Mouse (Mus musculus) CD4-positive helper T cell, adult 2 months (primary cell): Measurements from ENCODE around the gene Casz1.

Experiments
- DNase-seq: peaks from one replicate; pipeline ENCODE4 v3.0.0-alpha.2; 2012; ENCODE audit warnings: low read depth, missing footprints, low spot score

Gene Casz1

DNA sequence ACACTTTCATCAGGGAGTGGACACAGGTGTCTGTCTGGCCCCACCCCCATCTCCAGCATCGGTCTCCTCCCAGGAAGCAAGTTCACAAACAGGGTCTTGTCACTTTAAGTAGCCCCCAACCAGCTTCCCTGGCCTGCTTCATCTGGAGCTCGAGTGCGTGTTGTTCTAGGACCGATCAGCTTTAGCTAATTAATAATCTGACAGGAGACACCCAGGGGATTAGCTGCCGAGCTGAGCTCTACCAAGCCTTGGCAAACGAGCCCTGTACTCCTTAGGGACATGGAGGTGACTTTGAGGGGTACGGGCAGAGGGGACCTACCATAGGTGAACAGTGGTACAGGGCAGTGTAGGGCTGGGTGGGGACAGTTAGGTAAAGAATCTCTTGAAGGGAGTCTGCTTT, 40.7 kb downstream of the Casz1 start:
- DNase-seq, result no peak

DNA sequence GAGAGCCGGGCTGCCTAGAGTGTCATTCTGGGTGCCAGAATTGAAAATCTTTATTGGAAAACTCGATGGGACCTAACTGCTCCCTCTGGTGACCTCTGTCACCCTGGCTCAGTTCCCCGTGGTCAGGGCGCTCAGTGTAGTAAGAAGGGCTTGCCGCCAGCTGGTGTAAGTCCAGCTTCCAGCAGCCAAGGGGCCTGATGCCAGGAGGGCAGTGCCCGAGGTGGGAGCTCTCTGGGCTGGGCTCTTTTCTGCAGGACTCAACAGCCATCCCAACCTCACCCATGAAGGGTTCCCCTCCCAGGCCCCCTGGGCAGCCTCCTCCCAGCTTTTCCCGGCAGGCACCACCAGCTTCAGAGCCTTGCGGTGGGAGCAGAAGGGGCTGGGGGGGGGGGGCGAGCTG, 42.0 kb downstream of the Casz1 start:
- DNase-seq, result no peak

DNA sequence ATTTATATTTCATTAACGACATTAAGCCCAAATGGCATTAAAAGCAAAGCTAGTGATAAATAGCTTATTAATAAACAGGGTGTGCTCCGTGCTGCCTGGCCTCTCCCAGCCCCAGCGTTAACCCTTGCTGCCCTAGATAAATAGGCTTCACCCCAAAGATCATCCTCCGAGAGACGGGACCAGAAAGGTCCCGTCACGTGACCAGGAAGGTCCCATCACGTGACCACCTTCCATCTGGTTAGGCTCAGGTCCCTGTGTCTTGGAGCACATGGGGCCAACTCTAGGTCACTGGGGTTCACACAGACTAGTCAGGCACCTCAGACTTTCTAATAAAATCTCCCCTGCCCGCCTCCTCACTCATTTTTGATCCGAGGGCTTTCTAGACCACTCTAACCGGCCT, 42.5 kb downstream of the Casz1 start:
- DNase-seq, result no peak

DNA sequence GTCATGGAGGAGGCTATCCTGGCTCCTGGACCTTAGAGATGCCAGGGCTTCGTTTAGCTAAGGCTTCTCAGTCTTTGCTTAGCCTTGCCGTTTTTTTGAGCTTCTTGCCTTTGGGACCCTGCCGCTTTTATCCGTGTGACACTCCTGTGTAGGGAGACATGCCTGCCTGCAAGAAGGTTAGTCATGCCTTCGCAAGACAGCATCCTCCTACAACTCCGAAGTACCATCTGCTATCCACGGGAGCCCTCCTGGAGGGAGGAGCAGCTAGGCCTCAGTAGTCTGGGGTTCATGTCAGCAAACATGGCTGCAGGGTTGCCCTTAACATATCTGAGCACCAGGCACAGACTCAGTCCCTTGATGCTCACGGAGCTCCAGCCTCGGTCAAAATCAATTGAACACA, 43.4 kb downstream of the Casz1 start:
- DNase-seq, result no peak

DNA sequence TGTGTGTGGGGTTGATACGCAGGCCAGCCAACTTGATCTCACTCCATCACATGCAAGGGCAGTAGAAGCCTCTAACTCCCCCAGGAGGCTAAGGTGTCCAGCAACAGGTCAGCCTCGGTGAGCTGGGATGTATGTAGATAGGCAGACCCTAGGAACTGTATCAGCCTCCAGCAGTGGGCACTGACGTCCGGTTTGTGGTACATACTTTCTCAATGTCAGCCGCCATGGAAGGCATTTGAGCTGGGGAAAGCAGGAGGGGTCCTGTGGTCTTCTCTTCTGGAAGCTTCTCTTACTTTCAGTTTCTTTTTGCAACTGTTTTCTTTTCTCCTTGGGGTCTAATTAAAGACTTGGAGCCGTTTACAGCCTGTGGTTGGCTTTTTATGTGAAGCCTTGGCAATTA, 45.2 kb downstream of the Casz1 start:
- DNase-seq, result no peak

DNA sequence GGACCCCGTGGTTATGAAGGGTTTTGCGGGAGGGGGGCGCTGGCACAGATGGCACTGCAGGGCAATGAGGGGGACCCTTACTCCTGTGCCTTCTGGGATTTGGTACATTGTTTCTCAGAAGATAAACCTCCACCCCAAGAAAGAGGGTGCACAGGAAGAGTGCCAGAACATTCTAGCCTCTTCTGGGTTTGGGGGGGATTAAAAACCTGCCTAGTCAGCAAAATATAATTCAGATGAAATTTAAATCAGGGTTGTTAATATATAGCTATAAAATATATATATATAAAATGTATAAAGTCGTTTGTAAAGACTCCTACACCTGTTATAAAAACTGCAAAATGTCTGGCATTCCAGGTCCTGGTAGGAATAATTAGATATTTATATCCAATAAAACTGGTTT, 48.8 kb downstream of the Casz1 start:
- DNase-seq, result no peak

DNA sequence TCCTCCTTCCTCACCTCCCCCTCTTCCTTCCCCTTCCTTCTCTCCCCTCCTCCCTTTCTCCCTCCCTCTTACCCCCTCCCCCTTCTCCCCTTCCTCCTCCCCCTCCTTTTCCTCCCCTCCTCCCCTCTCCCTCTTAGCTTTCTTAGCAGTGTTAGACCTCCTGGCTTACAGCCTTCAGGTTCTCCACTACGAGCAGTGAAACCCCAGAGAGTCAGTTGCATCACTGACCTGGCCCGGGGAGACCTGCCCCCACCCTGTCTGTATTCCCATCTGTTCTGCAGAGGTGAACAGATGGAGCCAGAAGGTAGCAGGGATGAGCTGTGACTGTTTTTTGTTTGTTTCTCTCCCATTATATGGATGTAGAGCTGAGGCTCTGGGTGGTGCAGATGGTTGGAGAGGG, 49.9 kb downstream of the Casz1 start:
- DNase-seq, result no peak

DNA sequence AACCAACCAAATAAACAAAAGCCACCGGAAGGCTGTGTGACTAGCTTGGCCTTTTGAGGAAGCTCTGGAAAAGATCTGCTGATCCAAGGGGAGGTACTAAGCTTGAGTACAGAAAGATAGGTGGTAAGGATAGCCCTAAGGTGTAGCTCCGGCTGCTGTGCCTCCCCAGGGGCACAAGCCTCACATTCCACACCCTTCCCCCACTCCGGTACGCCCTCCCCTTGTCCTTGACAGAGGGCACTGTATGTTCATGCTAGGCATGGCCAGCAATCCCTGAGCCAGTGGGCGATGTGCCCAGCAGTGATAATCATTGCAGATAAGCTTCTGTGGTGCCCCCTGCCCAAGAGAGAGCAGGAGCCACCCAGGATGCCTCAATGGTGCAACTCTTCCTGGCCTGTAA, 51.3 kb downstream of the Casz1 start:
- no peak for DNase-seq

DNA sequence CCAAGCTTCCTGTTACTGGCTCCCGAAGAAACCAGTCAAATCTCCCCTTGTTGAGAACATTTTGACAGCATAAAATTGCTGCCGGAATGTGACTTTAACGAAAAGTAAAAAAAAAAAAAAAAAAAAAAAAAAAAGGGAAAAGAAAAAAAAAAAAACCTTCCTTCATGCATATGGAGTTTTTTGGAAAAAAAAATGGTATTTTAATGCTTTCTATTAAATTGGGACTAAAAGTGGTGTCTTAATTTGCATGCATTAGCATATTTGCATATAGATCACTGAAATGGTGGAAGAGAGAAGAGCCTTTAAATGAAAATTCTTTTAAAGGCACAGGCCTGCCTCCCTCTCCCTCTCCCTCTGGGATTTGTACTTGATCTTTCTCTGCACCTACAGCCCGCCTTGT, 52.0 kb downstream of the Casz1 start:
- no peak for DNase-seq

DNA sequence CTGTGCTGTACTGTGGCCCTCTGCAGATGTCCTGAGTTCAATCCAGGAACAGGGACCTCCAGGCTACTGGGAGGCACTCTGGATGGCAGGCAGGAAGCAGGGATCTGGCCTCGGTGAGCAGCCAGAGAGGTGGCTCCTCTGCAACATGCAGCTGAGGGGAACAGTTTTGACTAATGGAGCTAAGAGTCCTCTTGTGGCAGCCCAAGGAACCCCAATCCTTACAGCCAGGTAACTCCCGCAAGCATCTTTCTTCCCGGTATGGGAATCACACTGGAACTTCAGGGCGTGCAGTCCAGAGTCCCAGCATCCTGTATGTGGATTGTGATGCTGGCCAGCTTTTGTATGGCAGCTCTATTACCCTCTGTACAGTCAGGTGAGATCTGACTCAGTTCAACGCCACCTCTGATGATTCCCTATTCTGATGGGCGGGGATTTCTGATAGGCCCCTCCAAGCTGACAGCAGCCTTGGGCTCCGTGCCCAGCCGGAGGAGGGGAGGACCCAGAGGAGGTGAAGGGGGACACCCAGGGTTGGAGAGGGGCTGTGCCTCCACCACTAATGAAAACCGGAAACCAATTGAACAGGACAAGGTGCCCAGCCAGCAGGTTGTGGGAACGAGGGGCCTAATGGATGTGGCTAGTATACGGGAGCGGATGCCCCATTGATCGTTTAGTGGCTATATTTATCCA, 53.3 kb downstream of the Casz1 start:
- no peak for DNase-seq

DNA sequence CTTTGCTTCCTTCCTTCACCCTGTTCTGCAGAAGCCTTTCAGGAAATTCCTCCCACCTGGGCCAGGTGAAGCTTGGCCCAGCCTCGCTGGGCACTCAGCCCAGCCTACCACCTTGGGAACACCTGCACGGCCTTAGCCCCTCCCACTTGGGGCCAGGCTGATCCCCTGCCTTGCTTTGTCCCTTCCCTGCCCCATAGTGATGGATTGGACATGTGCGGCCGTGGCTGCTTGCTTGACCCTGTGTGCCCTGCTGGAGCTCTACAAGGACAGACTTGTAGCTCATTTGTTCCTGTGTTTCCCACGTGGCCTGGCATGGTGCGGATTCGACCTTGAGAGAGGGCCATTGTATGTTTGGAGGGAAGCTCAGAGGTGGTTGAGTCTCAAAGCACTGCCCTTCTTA, 54.0 kb downstream of the Casz1 start:
- no peak for DNase-seq

DNA sequence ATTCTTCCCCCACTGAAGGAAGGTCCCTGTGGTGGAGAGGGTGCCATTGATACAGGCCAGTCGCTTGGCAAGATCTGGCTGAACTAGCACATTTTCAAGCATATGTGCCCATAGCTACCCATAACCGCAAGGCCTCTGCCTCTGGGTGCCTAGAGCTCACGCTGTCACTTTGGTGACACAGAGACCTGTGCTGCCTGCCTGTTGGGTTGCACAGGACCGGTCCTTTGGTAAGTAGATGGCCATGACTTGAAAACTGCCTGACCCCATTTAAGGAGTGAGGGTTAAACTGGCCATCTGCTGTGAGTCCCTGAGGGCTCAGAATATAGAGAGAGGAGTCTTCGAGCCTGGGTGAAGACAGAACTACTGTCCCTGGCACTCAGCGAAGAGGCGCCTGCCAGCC, 55.2 kb downstream of the Casz1 start:
- DNase-seq, result no peak

DNA sequence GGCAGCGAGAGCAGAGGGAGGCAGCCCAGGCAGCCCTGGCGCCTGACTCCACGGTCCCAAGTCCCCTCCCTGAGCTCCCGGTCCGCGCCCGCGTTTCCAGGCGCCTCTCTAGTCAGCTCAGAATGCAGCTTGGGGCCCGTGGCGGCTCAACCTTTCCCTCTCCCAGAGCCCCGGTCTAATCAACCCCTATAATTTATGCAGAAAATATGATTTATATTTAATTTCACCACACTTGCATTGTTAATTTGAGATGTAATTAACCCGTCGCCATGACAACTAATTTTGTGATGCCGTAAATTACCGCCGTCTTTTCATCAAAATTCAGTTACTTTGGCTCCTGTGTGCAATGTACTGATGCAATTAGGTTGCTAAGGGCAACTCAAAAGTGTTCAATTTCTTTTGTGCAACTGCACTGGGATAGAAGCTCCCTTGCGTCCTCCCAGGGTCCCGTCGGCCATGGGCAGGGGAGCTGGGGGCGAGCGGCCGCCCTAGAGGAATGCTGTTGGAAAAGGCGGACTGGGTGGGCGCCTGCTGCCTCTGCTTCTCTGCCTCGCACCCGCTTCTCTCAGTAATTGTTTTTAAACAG, 55.8 kb downstream of the Casz1 start:
- no peak for DNase-seq

DNA sequence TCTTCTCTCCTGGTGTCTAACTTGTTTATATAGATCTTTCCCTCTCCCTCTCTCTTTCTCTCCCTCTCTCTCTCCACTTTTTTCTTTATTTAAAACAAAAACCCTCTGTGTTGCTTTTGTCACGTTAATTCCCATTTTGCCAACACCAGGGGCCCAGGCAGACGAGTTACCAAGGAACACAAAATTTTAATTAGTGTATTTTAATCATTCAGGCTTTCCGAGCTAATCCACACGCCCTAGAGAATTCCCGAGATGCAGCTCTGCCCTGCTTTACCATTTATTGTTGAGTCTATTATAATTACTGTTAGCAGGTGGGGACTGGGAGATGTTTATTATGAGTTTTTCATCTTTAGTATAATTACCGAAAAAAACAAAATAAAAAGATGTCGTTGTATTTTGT, 56.4 kb downstream of the Casz1 start:
- no peak for DNase-seq

DNA sequence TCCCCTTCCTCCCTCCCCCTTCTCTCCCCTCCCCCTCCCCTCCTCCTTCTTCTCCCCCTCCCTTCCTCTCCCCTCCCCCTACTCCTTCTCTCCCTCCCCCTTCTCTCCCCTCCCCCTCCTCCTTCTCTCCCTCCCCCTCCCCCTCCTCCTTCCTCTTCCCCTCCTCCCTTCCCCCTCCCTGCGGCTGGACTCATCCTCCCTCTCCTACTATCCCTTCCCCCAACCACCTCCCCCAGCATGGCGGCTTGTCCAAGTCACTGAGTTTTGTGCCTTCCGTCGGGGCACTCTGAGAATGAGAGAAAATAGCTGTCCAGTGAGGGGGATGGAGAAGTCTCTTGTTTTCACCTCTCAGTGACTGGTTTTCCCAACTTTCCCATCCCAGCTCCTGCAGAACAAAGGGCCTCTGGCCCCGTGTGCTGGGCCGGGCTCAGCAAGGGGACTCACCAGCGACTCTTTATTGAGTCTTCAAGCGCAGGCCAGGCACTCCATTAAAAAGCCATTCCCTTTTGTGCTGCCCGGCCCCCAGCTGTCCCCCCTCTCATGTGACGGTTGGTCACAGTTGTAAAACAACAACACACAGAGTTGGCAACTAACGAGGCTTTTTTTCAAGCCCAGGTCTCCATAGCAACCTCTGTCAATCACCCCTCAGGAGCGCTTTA, 62.7 kb downstream of the Casz1 start:
- DNase-seq, result no peak

DNA sequence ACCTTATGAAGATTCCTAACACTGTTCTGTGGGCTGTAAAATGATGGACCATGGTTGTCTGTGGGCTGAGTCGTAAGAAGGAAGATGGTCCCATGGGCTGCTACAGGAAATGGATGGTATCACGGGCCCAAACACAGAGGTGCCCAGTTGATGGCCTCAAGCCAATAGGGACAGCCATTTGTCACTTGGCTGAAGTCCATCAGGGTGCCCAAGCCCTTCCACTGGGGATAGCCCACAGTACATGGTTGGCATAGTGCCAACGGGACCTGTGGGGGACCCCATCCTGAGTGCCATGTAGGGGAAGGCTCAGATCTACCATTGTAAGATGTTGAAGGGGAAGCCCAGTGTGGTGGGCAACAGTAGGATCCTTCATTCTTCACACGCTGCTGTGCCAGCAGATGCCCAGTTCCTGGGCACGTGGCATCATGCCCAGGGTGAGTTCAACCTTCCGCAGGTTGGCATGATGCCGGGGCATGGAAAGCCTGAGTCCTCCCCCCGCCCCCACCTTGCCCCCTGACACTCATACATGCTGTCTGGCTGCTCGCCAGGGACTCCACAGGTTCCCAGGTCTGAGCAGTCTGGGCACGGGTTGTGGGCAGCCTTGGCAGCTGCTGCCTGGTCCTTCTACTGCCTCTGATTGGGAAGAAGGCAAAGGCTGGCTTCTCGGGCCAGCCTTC, 63.6 kb downstream of the Casz1 start:
- DNase-seq, result no peak

DNA sequence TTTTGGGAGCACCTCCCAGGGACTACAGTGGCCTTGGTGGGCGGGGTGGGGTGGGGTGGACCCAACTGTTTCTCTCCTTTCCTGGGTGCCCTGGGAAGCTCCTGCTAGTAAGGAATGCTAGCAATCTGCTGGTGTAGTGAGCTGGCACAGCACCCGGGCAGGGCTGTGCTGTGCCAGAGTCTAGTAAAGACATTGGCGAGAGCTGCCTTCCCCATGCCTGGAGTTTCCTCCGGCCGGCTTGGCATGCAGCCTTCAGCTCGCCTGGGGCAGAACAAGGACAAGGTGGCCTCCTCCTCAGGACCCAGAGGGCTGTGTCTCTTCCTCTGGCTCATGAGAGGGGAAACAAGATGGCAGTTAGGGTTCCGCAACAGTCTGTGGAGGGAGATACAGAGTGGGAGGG, 65.3 kb downstream of the Casz1 start:
- no peak for DNase-seq

DNA sequence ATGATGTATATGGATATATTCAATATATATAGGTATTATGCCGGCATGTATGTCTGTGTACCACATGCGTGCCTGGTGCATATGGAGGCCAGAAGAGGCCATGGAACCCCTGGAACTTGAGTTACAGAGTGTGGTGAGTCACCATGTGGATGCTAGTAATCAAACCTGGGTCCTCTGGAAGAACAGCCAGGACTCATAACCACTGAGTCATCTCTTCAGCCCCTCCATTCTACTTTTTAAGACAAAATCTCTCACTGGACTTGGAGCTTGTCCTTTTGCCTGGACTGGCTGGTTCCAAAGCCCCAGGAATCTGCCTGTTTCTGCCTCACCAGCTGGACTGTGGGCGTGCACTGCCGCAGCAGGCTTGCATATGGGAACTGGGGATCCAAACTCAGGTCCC, 66.3 kb downstream of the Casz1 start:
- DNase-seq, result no peak

DNA sequence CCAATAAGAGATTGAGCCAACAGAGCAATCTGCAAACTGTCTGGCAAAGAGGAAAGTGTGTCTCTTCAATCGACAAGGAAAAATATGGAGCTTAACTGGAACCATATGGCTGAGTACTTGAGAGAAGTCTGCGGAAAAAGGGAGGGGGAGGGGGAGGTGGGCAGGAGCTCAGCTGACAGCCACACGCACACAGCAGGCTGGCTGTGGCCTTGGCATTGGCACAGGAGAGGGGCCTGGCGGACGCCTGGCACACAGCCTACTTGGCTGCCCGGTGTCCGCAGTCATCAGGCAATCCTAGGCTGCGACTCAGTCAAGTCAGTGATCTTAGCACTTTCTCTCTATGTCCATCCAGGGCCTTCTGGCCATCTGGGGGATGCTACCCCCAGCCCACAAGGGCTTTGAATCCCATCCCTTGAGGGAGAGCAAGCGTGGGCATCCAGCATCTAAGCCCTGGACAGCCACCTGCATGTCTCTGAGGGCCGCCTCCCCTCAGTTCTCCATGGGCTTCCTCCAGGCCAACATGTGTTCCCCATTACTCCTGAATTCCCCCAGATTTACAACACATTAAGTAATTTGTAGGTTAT, 67.6 kb downstream of the Casz1 start:
- no peak for DNase-seq

DNA sequence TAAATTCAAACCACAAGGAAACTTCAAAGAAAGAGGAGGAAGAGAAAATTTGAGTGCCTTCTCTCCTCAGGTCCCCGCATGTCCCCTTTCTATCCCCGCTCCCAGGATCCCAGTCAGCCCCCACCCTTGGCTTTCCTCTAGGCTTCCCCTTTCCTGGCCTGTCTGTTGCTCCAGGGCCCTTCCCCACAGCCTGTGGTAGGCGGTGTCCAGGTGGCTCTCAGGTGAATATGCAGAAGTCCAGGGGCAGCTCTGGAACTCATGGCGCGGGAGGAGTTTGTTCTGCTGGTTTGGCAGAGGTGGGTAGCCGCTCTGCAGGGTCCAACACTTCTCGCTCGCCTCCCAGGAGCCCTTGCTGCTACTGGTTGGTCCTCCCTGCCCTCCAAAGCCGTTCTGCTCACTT, 68.1 kb downstream of the Casz1 start:
- no peak for DNase-seq

DNA sequence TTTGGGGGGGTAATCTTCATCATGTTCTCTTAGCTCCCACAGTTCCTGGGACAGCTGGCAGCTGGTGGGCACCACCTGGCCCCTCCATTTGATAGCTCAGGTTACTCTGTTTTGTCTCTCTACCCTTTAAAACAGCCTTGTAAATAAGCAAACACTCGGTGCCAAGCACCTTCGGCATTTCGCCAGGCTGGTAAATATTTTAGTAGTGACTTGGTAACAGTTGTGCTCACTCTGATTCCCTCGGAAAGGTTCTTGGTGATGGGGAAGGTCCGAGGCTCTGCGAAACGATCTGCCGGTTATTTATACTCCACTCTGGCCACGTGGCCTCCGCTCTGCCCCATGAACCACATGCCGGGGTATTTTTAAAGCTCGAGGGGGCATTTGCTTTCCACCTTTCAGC, 68.6 kb downstream of the Casz1 start:
- DNase-seq, result no peak

DNA sequence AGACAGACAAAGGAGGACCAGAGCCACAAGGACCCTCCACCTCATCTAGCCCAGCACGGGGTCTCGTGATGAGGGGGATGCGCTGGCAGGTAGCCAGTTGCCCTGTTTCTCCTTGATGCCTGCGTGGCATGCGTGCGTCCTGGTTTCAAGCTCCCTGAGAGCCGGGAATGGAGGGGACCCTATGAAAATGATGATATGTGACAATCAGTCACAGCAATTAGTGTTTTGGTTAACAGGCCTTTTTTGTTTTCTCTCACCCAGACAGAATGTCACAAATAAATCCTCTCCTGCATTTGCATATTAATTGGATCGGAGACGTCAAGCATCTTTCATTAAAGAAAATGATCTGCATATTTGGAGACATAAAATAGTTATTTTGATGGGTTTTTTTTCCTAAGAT, 71.9 kb downstream of the Casz1 start:
- no peak for DNase-seq

DNA sequence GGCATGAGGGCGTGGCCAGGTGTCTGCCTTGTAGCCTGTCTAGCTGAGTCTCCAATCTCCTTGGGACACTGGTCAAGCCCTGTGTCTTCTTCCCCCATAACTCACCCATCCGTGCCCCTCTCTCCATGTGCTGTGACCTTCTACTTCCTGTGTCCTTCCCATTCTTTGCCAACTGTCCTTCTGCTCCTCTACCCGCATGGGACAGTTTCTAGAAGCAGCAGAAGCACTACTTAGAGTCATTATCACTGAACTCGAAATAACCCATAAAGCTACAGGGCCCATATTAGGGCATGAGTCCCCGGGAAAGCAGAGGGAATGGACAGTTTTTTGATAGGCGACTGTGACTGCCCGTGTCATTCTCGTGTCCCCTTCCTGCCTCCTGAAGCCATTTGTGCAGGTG, 72.6 kb downstream of the Casz1 start:
- DNase-seq, result no peak
